Mouse (Mus musculus): ENCODE measurements at regions not wholly inside any gene's neighbourhood (a gene's known extent, or its start where the extent isn't known, plus 50 kb on each side); places are given as distances from the start of the nearest gene placed in this dataset.

DNA sequence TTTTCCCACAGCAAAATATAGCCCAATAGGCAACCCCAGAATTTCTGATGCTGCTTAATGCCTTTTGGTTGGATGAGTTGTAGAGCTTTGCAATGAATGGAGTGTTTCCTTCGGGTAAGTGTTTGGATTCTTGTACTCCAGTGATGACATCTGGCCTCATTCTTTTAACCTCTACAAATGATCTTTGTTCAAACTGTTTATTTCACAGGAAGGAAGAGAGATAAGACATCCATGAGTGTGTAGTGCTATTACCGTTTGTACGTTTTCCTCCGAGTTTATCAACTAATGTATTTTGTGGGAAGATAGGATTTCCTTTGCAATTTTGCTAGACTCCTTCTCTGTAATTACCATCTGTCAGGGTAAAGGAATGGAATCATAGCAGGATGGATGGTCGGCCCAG, 70.7 kb upstream of the Tmem26 start:
- TF ChIP-seq POLR2A (IDR thresholded peaks at IDR 0.05; ENCODE audit: borderline replicate concordance, insufficient read depth, low read length) (no peak), CTCF (IDR thresholded peaks at IDR 0.05; ENCODE audit: borderline replicate concordance, insufficient read depth, low read depth, low read length) (no peak)

Measured in cerebellum, adult 2 months (tissue).